Mouse (Mus musculus) bone marrow, adult 2 months (tissue): ENCODE results near the gene Urad. TPM values are rescaled to one million over a fixed set of nuclear protein-coding genes. Genes with fewer than 3 reads are reported as not detected.

Experiments
- H3K27ac ChIP-seq: fragments of 200-500 bp; 2 replicates; pipeline ENCODE4 v1.5.1; 2012; ENCODE audit warnings: low read depth, mild to moderate bottlenecking, control low read depth, inconsistent platforms, low read length; ENCODE audit not compliant: control insufficient read depth, poor library complexity, insufficient read depth
- H3K4me1 ChIP-seq: fragments of 200-500 bp; 2 replicates; pipeline ENCODE4 v1.6.1; 2011; ENCODE audit warnings: low read length; ENCODE audit not compliant: control insufficient read depth, insufficient read depth
- H3K4me3 ChIP-seq: fragments of 200-500 bp; replicated peaks from 2 replicates; pipeline ENCODE3; 2011; ENCODE audit warnings: mild to moderate bottlenecking, low read depth, low read length, control low read depth; ENCODE audit not compliant: control insufficient read depth
- CTCF ChIP-seq: fragments of 200-500 bp; IDR thresholded peaks from 2 replicates; pipeline ENCODE4 v1.5.1; 2011; ENCODE audit warnings: low read length, control low read depth; ENCODE audit not compliant: control insufficient read depth, insufficient read depth
- POLR2A ChIP-seq: fragments of 200-500 bp; IDR thresholded peaks from 2 replicates; pipeline ENCODE4 v1.6.1; 2011; ENCODE audit warnings: low read depth, mild to moderate bottlenecking, control low read depth, low read length, borderline replicate concordance; ENCODE audit not compliant: control insufficient read depth
- WGBS: fragments of 180-500 bp; shearing (Covaris S2); methylation state at CpG from one replicate; pipeline ENCODE4 v1.1.7; 2018; 5-methylcytosine and 5-hydroxymethylcytosine counted together
- polyA plus RNA-seq: library from polyadenylated mRNA; stranded (reverse); fragments of >200 nt; gene quantifications from 2 replicates; pipeline ENCODE4 v1.2.4, GENCODE M21; 2011; ENCODE audit warnings: low replicate concordance; ENCODE audit not compliant: missing spikeins, insufficient read depth, insufficient read length

Gene Urad
- polyA plus RNA-seq, 1 experiment: not detected

GRCm38 (mm10) chr5:147315432-147316075 lies 6.7 kb downstream of the Urad start:
- H3K4me1 ChIP-seq: no peaks in the 10 kb centered on the region; the same call in 1 of the 2 replicates
- H3K27ac ChIP-seq: no peak overlapping the region
- H3K4me3 ChIP-seq: no peak overlapping the region
- TF ChIP-seq POLR2A: no peak
- no peak for TF ChIP-seq CTCF
- 4% methylated on average over 25 of the region's 25 CpGs for WGBS

GRCm38 (mm10) chr5:147314646-147315431 lies 7.4 kb downstream of the Urad start:
- no peak for TF ChIP-seq CTCF
- TF ChIP-seq POLR2A: no peak
- WGBS: 3% methylated on average over 39 of the region's 39 CpGs
- Histone ChIP-seq H3K27ac (no peak overlapping the region), H3K4me3 (no peak overlapping the region), H3K4me1 (no peaks in the 10 kb centered on the region; the same call in 1 of the 2 replicates)

- Histone ChIP-seq H3K4me1 (no peaks in the 10 kb centered on the region; the same call in 1 of the 2 replicates), H3K4me3 (no peak overlapping the region), H3K27ac (no peak overlapping the region)
- TF ChIP-seq CTCF (no peak), POLR2A (no peak)
- WGBS: 11% methylated on average over 27 of the region's 27 CpGs
These were observed 9.2 kb downstream of the Urad start for GRCm38 (mm10) chr5:147312830-147313685.

- no peaks in the 10 kb centered on the region for H3K4me1 ChIP-seq
- no peak overlapping the region for H3K4me3 ChIP-seq
- TF ChIP-seq POLR2A (no peak), CTCF (no peak)
- 6% methylated on average over 2 of the region's 2 CpGs for WGBS
- H3K27ac ChIP-seq: no peak overlapping the region
These were observed 12.5 kb downstream of the Urad start for GRCm38 (mm10) chr5:147309786-147310185.

- WGBS: 18% methylated on average over 9 of the region's 9 CpGs
- no peak overlapping the region for H3K27ac ChIP-seq
- TF ChIP-seq POLR2A (no peak), CTCF (no peak)
- no peak overlapping the region for H3K4me3 ChIP-seq
- no peaks in the 10 kb centered on the region for H3K4me1 ChIP-seq
These were observed 13.8 kb downstream of the Urad start for GRCm38 (mm10) chr5:147308451-147308850.

- H3K4me3 ChIP-seq: no peak overlapping the region
- no peak overlapping the region for H3K27ac ChIP-seq
- H3K4me1 ChIP-seq: no peaks in the 10 kb centered on the region
- TF ChIP-seq POLR2A: no peak
- no peak for TF ChIP-seq CTCF
- WGBS: 12% methylated on average over 12 of the region's 12 CpGs
These were observed 14.8 kb downstream of the Urad start for GRCm38 (mm10) chr5:147307398-147307785.

- 3% methylated on average over 63 of the region's 63 CpGs for WGBS
- H3K4me3 ChIP-seq: no peak within 1 kb of the TSS
- no peaks in the 10 kb centered on the region for H3K4me1 ChIP-seq
- no peak for TF ChIP-seq POLR2A
- TF ChIP-seq CTCF: no peak
- H3K27ac ChIP-seq: no peak within 1 kb of the TSS
These were observed 15.4 kb downstream of the Urad start, which contains the start of gene Cdx2 for GRCm38 (mm10) chr5:147306638-147307397. TSS of gene Cdx2 (minus strand) at chr5:147307270.
